Mouse (Mus musculus): ENCODE data around the gene Gmds.

The Gmds gene

DNA sequence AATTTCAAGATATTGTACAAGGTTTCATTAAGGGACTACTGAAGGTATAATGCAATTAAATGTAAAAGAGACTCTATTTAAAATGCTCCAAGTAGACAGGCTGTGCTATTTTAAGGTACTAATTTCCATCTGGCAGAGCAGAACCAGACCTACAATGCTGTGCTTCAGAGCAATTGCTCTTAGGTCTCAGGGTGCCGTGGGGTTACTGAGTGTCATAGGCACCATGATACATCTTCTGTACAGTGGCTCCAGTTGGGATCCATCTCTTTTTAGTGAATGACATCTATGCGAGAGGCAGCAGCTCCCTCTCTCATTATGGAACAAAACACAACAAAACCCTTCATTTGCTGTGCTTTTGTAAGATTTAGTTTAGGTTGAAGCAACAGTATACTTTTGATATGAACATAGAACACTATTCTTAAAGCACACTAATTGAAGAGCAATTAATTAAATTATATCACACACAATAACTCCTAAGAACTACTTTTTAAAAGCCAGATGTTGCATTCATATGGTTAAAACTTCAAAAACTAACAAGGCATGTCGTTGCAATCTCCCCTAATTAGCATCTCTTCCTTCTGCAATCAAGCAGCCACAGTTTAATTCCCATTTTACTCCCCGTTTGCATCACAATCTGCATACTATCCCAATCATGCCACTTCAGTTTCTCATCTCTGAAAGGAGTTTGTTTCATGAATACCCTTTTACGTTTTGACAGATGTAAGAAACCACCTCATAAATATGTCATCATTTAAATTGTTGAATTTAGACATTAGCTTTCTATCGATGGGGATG is 317.9 kb downstream of the Gmds start:
- DNase-seq, result no peak

DNA sequence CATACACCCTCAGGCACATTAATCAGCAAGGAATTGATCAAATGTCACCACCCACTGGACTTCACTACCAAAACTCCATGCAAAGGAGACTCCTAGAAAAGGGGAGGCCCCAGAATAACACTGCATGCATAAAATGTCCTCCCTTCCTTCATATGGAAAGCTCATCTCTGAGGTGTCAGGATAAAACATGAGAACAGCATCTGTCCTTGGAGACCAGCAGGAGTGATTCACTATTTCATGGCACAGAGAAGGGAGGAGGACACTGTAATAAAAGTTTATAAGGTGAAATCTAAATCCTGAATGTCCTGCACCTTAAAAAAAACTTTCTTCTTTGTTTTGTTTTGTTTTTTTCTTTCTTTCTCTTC is 319.3 kb downstream of the Gmds start:
- no peak for DNase-seq

DNA sequence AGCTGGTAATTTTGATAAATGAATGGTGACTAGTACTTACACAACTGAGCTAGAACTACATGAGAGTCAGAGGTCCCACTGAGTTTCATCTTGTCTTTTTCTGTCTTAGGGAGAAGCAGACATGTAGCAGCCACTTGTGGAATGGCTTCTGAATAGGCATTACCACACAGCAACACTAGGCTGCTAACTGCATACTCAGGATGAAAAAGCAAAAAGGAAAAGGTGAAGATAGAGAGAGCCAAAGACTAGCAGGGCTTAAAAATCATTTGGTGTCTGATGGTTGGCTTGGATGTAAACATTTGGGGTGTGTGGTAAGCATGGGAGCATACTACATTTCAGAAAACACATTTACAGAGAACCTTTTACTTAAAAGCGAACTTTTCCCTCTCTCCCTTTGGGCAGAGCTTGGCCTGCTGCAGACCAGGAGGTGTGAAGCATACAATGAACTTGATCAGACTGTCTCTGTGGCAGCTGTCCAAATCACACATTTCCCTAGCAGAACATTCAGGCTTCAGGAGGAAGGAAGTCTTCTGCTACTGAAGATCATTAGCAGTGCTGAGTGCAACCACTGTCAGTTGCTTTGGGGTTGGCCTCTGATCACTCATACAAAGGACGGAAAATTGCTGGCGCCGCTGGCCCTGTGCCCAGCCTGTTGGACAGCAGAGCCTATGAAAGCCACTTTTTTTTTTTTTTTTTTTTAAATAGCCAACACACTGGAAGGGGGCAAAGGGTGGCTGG is 319.9 kb downstream of the Gmds start:
- DNase-seq, result no peak

DNA sequence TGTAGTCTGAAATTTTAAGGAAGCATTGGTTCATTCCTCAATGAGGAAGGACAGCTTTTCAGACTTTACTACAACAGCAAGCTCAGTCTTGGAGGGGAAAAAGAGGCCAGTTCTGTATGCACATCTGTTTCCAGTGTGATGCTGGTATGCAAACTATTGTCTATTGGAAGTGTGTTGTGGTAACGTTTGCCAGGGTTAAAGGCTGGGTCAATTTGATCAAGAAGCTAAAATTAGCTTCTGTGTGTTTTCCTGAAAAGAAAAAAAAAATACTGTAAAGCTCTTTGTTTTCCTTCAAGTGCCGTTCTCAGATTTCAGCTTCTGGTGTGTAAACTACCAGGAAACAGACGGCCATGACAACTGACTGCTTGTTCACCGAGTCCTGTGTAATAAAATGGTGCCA is 329.7 kb downstream of the Gmds start:
- no peak for DNase-seq

DNA sequence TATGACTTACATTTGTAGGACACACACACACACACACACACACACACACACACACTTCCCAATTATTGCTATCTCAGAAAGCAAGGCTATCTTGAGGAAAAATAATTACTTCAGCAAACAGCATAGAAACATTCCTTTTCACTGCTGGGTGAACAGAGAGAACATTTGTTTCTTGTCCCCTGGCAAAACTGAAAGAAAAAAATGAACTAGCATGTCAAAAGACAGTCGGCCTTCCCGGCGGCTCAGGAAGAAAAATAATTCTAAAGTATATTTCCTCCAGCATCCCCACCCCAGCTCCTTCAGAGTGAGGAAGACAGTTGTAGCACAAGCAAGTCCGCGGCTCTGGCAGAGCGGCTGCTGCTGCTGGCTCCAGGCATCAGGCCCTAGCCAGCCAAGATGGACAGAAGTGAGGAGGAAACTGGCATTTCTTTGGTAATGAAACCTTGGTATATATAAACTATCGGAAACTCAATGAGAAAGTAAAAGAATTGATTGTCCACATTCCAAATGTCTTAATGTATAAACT is 330.4 kb downstream of the Gmds start:
- DNase-seq, result no peak

DNA sequence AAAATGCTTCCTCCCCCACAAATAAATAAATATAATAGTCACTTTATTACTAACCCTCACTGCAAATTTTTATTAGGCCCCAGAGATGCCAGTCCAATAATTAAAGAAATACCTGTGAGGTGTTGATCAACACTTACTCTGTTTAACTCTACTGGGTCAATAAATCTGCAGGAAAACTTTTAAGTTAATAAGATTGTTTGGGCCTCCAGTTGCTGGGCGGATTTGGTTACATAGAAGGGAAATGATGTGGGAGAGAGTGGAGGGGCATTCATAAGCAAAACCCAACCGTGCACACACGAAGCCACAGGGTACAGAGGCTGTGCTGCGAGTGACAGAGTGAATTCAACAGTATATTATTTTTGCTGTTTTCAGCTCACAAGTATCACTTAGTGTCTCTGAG is 345.1 kb downstream of the Gmds start:
- DNase-seq, result no peak

DNA sequence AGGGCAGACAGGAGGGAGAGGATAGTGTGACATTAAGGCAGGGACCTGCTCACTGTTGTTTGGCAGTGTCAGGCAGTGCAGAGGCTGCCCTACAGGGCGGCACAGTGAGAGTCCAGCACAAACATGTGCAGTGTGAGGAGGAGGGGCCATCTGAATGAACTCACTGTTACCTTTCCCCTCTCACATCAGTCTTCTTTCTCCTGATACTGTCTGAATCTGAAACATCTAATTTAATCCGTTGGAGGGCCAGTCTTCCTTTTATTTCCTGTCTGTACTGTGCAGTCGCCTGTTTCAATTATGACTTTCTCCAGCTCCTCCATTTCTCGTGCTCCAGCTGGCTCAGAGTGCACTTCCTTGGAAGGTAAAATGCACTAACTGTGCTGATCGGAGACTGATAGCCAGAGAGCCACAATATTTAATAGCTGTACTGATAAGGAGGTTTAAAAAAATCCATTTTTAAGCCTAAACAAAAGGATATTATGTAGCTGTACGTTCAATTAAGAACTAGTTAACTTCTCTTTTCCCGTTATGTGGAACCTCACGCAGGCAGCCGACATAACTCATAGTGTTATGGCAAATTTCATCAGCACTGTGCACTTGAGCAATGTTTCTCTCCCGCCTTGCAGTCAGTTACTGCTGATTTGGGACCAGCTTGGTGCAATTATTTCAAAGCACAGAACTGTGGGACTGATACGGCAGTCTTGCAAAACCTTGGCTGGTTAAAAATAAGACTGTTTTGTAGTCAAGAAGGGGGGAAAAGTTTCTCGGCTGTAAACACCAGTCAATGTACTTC is 345.9 kb downstream of the Gmds start:
- no peak for DNase-seq

DNA sequence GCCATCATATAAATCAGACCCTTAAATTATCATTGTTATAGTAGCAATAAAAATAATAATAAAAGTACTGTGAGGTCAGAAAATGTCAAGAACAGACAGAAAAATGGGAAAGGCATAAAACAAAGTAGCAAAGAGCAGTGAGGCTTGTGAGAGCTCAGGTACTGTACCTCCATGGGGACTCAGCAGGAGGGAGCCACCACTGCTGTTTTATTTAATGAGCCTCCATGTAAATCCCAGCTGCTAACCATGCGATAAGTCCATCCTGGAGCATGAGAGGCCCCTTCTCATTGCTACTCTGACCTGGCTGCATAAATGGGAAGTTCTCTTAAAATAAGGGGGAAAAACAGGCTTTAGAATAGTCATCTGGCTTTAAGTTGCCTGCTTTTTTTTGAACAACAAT is 357.3 kb downstream of the Gmds start:
- no peak for DNase-seq

DNA sequence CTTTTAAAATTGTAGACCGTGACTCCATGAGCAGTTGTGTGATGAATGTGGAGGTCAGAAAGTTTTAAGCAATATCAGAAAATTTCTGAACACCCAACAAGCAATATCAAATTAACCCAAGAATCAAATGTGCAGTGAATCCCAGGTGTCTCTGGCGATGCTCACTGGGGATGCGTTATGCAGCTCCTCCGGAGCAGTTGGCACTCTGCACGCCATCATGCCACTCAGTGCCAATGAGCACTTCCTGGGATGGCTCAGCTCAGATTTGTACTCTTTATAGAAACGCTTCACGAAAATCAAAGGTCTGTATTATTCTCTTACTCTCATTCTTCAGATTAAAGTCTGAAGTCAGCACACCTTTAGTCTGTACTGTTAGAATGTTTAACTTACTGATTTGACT is 360.4 kb downstream of the Gmds start:
- no peak for DNase-seq

DNA sequence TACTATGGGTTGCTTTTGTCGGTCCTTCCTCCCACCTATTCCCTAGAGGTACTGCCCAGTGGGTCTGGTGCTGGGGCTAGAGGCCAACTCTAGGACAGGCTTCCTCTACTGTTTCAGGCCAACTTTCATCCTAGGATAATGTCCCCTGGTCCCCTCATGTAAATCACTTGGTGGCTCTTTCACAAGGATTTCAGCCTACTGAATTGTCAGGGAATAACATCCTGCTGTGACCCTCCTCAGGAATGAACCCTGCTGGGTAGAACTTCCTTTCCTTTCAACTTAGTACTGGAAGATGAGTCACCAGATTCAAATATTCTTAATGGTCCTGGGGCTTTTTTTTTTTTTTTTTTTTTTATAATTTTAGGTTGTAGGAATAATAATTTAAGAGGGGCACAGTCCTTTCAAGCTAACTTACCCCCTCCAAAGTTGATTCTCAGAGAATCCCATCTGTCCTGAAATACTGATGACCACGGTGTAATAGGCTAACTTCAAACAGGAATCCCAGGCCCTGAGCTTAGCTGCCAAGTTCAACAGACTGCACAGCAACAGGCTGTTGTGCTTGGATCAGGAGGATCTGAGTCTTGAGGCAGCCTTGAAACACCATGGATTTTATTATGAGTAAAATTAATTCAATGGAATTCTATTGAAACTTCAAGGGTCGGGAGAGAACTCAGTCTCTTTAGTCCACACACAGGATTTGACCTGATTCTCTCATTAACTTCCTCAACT is 363.6 kb downstream of the Gmds start:
- no peak for DNase-seq

DNA sequence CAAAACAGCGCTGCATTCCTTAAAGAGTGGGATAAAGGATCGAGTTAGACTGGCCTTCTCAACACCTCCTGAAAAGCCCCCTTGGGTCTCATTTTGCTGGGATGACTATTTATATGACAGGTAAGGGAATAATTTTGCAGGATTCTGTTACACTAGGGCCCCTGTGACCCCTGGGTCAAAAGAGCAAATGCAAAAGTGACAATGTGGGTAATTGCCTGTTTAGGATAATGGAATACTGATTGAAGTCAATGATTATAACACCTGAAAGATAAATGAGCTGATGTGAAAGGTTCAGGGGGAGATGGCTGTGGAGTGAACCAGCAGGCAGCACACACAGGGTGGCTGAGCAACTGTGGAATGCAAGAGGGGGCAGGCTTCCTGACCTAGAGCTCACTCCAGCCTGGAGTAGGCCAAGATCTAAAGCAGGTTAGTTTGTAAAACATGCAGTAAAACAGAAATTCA is 367.5 kb downstream of the Gmds start:
- DNase-seq, result no peak

DNA sequence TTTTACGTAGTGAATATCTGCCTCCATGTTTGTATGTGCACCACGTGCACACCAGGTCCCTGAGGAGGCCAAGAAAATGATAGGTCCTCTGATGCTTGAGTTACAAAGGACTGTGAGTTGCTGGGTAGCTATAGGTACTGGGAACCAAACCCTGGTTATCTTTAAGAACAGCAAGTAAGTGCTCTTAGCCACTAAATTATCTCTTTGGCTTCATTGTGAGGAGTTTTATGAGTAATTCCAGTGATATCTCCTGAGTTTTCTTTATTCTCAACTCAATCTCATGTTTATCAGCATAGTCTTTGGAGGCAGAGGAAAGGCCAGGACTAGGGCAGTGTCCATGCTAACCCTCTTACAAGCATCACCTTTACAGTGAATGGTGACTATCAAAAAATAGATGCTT is 370.3 kb downstream of the Gmds start:
- DNase-seq, result no peak

DNA sequence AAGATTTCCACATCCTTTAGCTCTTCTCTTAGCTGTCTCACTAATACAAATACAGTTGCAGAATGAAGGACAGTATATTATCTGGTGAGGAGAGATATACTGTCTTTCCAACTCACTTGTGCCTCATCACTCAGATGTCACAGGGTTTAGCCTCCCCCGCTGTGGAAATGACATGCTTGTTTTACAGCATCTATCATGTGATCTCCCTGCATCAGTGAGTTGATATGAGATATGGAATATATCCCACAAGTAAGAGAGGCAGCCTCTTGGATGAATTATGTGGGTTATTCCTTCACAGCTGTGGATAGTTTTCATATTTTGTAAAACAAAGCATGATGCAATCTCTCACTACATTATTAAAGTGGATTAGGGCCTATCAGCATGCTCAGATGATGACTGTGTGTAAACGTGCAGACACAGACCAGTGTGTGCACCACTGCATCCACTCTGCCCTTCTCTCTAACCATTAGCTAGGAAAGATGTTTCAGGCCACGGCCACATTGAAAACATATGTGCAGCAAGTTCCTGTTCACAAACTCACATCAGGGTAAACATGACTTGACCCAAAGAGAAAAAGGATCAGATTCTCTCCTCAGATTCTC is 371.5 kb downstream of the Gmds start:
- no peak for DNase-seq

DNA sequence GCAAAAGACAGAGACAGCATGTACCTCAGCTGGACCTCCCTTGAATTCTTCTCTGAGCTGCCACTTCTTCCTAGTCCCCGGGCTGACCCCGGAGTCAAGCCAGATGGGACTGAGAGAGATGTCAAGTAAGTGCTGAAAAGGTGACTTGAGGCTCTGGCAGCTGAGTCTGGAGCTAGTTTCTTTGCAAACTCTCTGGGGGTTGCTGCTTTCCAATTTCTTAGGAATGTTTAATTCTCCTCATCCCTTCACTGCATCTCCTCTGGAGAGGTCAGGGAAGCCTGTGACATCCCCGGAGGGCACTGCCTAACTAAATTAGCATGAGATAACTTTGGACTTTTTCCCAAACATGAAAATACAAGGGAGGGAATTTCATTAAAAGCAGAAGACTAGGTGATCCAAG is 378.0 kb downstream of the Gmds start:
- no peak for DNase-seq

DNA sequence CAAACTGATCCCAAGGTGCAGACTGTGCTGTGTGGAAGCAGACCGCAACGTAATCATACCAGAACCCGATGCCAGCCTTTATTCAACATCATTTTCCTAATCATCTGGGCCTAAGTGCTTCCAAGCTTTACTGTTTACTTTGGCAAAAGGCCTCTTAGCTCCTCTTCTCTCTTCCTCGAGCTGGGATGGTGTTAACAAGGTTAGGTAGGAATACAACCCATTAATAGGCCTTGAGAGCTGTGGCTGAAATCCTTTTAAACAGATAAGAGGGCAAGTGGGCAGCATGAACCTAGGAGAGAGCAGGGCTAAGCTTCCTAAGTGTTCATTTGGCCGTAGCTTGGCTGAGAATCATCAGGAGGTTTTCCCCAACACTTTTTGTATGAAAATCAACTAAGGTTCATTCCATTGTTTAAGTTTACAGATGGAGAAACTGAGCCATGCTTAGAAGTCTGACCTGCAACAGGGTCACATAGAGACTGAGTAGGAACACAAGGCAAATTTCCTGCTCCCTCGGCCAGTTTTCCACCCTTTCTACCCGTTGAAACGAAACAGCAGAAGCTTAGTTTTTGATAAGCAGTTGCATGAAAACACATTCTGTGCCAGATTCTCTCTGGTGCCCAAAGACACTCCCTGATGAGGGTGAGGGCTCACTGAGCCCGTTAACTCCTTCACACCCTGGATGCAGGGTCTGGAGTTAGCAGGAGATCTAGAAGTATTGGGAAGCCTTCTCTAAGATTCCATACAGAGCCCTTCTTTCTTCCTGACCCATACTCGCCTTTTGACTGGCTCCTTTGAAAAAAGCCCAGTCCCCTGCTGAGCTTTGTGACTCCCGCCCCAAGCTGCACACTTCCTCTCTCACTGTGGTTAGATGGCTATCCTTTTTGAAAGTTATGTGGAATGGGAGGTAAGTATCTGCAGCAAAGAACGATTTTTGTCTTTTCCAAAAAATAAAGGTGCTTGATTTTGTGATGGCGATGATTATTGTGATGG is 379.9 kb downstream of the Gmds start:
- no peak for DNase-seq

DNA sequence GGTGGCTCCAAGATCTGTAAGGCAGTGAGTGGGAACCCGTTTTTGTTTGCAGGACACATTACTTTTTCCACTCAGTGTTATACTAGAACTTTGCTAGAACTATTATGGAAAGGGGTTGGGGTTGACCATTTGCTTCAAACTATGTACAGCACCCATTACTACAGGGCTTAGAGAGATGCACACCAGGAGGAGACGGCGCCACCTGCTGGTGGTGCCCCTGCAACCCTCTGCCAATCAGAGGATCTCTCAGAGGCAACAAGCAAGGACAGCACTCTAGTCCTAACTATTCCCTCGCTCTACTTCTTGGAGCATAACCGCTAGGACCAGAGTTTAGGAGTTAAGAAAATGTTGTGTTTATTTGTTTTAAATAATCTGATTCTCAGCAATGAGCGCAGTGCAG is 382.0 kb downstream of the Gmds start:
- peak; percentile 45 to 50 for DNase-seq

DNA sequence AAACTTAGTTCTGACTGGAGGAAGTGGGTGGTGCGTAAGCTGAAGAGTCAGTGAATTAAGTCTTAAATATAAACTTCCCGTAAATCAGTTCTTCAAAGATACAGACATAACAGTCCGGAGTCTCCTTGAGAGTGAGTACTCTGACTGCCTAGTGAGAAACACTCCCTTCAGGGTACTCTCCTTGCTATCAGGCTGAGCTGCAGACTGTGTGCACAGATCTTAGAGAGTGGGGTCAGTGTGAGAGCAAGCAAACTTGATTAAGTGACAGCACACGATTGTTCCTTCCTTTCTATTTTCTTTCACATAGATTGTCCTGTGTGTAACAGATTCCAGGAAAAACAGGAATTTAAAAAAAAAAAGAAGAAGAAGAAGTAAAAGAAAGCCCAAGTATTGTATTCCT is 382.4 kb downstream of the Gmds start:
- no peak for DNase-seq

DNA sequence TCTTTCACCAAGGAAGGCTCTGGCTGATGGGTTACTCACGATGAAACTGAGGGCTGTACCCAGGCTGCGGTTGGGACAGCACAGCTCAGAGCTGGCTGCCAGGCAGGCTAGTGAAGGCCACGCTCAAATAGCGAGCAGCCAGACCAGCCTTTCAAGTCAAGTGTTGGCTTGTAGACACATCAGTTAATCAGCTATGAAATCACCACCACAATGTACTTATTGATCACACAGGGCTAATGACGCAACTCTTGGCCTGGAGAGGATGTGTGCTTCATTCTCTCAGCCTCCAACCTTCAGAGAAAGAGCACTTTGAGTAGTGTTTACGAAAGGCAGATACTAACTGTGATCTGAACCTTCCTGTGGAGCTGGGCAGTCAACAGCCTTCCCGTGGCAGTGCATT is 383.4 kb downstream of the Gmds start:
- no peak for DNase-seq

DNA sequence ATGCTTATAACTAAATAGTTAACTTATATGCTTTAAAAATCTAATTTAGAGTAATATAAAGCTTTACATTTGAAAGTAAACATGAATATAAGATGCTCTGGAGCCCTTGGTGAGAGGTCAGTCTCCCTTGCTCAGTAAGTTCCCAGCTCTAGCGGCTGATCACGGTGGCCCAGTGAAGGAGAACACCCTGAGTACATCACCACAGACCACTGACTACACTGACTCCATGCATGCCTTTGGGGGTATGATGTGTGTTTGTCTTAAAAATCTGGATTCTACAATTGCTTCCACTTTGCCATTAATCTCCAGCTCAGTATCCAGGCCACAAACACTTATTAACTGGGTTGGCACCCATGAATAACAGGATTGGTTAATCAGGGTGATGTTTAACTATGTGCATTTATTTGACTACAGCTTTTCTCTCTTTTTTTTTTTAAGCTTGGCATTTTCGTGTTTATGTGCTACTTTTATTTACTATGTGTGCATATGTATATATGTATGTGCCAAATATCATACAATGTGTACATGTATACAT is 393.8 kb downstream of the Gmds start:
- DNase-seq, result no peak

DNA sequence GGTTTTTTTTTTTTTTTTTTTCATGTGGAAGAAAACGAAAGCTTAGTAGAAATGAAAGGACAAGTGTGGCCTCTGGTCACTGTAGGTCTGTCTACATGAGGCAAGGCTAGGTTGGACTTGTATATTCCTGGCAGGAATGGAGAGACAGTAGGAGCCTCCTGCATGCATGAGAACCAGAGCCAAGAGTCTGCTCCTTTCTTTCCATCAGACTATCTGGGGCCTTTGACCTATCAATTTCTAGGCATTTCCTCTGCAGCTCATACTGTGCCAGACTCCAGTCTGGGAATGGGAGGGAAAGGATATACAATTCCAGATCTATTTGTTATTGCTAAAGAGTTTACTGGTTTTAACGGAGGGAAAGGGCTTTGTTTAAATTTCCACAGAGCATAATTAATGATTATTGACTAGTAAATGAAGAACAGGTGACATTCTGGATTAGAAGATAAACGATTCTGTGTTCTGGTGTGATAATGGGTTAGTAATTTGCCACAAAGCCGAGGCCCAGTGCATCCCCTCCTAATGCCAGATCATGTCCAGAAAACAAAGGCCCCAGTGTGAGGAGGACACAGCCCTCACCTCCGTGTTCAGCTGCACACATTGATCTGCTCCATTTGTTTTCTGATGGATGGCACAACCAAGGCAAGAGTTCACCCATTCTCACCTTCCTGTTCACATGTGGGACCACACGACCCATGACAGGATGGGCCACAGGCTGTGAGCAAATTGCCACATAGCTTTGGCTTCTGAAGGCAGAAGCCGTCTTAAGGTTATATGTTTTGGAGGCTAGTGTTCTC is 394.9 kb downstream of the Gmds start:
- no peak for DNase-seq
